Mouse (Mus musculus) adrenal gland, adult 8-10 months (tissue): ENCODE results near the gene Trappc2l. TPM values are rescaled to one million over a fixed set of nuclear protein-coding genes. Genes with fewer than 3 reads are reported as not detected.

Experiments
- DNase-seq: peaks from one replicate; pipeline ENCODE4 v3.0.0; 2022
- microRNA-seq, 2 experiments: library from miRNA; unstranded; fragments of <30 nt; microRNA quantifications; one replicate each; pipeline ENCODE4 v1.2.0; 2022
- total RNA-seq, 4 experiments: library from RNA; stranded (reverse); gene quantifications; 2 replicates each; pipeline ENCODE4 v1.2.4; 2022

The Trappc2l gene
- total RNA-seq, 4 experiments from 2014 or later = 61.7 to 64.9 (median 62.9) TPM

GRCm38 (mm10) chr8:122658149-122658806 is 46.8 kb downstream of the Trappc2l start:
- no peak for DNase-seq

GRCm38 (mm10) chr8:122658807-122659160 is 47.3 kb downstream of the Trappc2l start:
- DNase-seq = no peak

GRCm38 (mm10) chr8:122660022-122660421 is 48.6 kb downstream of the Trappc2l start:
- no peak for DNase-seq

- DNase-seq = no peak
Observed at GRCm38 (mm10) chr8:122661138-122661537, 49.7 kb downstream of the Trappc2l start.

- no peak for DNase-seq
Observed at GRCm38 (mm10) chr8:122661894-122662293, 50.5 kb downstream of the Trappc2l start.

GRCm38 (mm10) chr8:122663106-122663505 is 51.7 kb downstream of the Trappc2l start:
- DNase-seq = no peak

GRCm38 (mm10) chr8:122663670-122664069 is 52.2 kb downstream of the Trappc2l start:
- no peak for DNase-seq

- peak; percentile 43 for DNase-seq
Observed at GRCm38 (mm10) chr8:122665221-122665620, 53.8 kb downstream of the Trappc2l start.

GRCm38 (mm10) chr8:122665667-122666316 is 54.4 kb downstream of the Trappc2l start:
- DNase-seq = peak; percentile 67

Small RNA genes lying within 50 kb of the gene (microRNA-seq; reads per million reads assigned to microRNA genes)
- 0 reads per million in 2 experiments for gene Mir6396

Other genes starting within 250 kb of the Trappc2l start
- gene Zc3h18, start 235.0 kb upstream of the Trappc2l start, total RNA-seq = 10 to 100 TPM; 38.4 to 55.0 (median 47.0) TPM
- gene Il17c, start 189.6 kb upstream of the Trappc2l start, total RNA-seq = under 1 TPM in 1 of 4 experiments, not detected in 3; 0.43 TPM
- 10 to 100 TPM; 34.3 to 52.7 (median 43.6) TPM for gene Cyba, start 178.7 kb upstream of the Trappc2l start, total RNA-seq
- 10 to 100 TPM; 16.7 to 33.1 (median 22.0) TPM for gene Mvd, start 168.2 kb upstream of the Trappc2l start, total RNA-seq
- not detected for gene Snai3, start 150.9 kb upstream of the Trappc2l start, total RNA-seq
- gene Rnf166, start 135.6 kb upstream of the Trappc2l start, total RNA-seq = 10 to 100 TPM; 46.3 to 68.8 (median 57.7) TPM
- 10 to 100 TPM; 25.8 to 28.5 (median 26.2) TPM for gene Ctu2, start 135.5 kb upstream of the Trappc2l start, total RNA-seq
- 10 to 100 TPM; 13.8 to 25.2 (median 18.5) TPM for gene Piezo1, start 60.3 kb upstream of the Trappc2l start, total RNA-seq
- 1 to 10 TPM; 4.8 to 9.9 (median 8.2) TPM for gene Cdt1, start 43.6 kb upstream of the Trappc2l start, total RNA-seq
- gene Aprt, start 34.7 kb upstream of the Trappc2l start, total RNA-seq = 100 to 1,000 TPM in 3 of 4 experiments, 10 to 100 TPM in 1; 83.4 to 110 (median 106) TPM
- 10 to 100 TPM in 2 of 4 experiments, 1 to 10 TPM in 2; 6.4 to 11.6 (median 9.1) TPM for gene Galns, start 177 bp upstream of the Trappc2l start, total RNA-seq
- gene Pabpn1l, start 11.1 kb downstream of the Trappc2l start, total RNA-seq = not detected
- 10 to 100 TPM; 10.9 to 21.7 (median 15.3) TPM for gene Cbfa2t3, start 87.5 kb downstream of the Trappc2l start, total RNA-seq
- gene Acsf3, start 163.8 kb downstream of the Trappc2l start, total RNA-seq = 10 to 100 TPM; 38.4 to 44.5 (median 41.2) TPM
- 1 to 10 TPM in 3 of 4 experiments, under 1 TPM in 1; 0.55 to 1.2 (median 1.2) TPM for gene Cdh15, start 236.3 kb downstream of the Trappc2l start, total RNA-seq